Mouse (Mus musculus): Measurements from ENCODE around the gene Ahcyl2.

Ahcyl2 gene

DNA sequence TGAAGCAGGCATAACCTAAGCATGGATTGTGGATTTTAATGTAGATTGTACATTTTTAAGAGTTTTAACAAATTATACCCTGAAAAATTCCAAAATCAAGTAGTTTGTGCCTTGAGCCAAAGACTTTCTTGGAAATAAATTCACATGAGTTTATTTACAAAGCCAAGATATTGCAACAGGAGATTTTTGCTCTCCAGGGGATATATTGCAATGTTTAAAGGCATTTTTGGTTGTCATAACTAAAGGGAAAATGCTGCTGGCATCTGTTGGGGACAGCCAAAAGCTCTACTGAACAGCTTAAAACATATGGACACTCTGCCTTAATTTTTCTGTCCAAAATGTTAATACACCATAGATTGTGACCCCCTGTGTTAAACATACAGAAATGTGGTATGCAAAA is 146.3 kb downstream of the Ahcyl2 start:
- DNase-seq (ENCODE audit: low spot score in 2 of 2), result no peak

DNA sequence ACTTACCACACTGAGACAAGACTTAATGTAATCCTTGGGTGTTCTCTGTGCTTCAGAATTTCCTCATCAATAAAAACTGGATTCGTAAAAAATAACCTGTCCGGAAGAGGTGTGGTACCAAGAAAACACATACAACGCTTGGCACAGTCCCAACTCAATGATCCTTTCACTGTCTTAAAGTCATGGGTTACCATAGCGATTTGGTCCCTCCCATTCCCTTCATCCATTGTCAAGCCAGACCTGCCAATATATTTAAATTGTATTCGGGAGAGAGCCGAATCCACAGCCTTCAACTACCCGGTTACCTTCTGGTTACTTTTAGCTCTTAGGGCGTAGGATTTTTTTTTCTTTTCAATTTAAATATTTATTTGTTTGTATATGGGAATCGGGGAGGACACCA is 148.0 kb downstream of the Ahcyl2 start:
- no peak for DNase-seq (ENCODE audit: low spot score in 2 of 2)

DNA sequence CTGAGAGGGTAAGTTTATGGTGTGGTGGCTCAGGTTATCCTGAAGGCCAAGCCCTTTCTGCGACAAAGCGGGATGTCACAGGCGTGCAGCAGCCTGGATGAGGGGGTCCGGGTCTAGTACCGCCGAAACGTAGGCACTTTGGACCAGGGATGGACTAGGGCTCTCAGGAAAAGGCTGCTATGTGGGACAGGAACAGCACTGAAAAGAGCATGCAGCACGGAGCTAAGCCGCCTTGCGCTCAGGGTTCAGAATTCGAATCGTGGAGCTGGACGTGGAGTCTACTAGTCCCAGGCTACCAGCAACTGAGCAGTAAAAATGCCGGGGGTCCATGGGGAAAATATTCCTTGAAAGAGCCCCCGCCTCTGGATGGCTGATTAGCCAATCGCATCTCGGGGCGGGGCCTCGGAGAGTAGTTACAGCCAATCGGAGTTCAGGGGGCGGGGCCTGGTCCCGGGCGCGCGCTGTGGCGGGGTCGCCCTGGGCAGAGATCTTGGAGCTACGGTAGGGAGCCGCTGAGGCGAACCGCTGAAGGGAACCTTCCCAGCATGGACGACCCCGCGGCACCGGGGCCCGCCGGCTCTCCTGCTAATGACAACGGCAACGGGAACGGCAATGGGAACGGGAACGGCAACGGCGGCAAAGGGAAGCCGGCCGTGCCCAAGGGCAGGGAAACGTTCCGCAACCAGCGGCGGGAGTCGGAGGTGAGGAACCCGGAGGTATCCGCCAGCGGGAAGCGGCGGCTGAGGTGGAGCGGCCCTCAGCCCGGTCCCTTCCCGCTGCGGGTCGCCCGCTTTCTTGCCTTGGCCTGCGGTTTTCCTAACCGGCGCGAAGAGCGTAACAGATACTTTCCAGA is 148.9 kb downstream of the Ahcyl2 start, which contains the start of gene Strip2:
Strip2 (plus strand) TSS at position 483 of the 853 bp plus-strand sequence.
- DNase-seq (ENCODE audit: low spot score in 2 of 2), result peak; percentile 92 to 97

- peak in 1 of 2 experiments; percentile 25 for DNase-seq (ENCODE audit: low spot score in 2 of 2)
These were observed 149.5 kb downstream of the Ahcyl2 start for GRCm38 (mm10) chr6:29917383-29917720.

GRCm38 (mm10) chr6:29917947-29918346 is 150.1 kb downstream of the Ahcyl2 start:
- DNase-seq (ENCODE audit: low spot score in 2 of 2), result no peak

DNA sequence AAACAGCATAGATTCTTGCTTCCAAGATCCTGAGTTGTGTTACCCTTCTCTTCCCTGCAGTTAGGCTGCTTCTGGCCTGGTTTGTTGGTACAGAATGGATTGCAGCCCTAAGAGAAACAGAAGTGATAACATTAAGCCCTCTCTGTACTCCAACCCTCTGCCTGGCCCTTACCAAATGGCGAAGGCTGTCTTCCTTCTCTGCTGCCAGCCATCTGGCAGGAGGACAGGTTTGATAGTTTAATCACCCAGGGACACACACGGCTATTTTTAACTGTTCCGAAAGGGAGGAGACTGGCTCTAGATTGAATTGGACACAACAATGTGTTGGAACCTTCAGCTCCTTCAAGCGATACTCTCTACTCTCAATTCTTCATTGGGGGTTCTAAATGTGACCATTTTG is 155.7 kb downstream of the Ahcyl2 start:
- no peak for DNase-seq (ENCODE audit: low spot score in 2 of 2)

- DNase-seq (ENCODE audit: low spot score in 2 of 2), result no peak
These were observed 157.9 kb downstream of the Ahcyl2 start for GRCm38 (mm10) chr6:29925594-29926219.

DNA sequence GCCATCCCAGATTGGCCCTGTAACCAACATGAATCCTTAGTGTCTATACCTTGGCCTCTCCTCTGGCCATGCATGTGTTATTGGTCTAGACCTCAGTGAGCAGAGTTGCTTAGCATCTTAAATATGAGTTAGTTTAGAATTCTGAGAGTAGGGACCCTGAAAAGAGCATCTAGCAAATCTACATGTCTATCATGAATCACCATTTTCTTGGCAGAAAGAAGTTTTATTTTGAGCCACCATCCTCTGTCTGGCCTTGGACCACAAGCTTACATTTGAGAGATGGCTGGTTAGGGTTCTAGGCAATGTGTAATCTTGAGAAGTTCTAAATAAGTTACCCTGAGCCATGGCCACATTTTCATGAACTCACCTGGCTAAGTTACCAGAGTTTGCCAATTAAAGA is 162.3 kb downstream of the Ahcyl2 start:
- no peak for DNase-seq (ENCODE audit: low spot score in 2 of 2)

DNA sequence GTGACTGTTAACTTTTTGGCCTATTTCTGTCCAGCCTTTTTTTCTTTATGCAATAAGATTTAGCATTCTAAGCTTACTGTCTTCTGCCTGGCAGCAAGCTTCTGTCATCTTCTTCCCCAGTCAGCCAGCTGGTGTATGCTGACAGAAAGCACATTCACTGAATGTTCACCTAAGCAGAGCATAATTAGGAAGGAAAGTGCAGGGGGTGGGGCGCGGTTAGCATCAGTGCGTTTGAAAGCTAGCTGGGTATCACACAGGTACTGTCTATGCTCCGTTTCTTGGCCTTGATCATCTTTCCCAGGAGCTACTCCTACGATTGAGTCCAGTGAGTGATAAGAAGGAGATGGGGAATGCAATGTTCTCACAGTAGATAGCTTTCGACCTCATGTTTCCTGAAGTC is 162.9 kb downstream of the Ahcyl2 start:
- DNase-seq (ENCODE audit: low spot score in 2 of 2), result no peak

- no peak for DNase-seq (ENCODE audit: low spot score in 2 of 2)
These were observed 163.4 kb downstream of the Ahcyl2 start for GRCm38 (mm10) chr6:29931181-29931580.

- DNase-seq (ENCODE audit: low spot score in 2 of 2), result no peak
These were observed 167.9 kb downstream of the Ahcyl2 start for GRCm38 (mm10) chr6:29935741-29936140.

DNA sequence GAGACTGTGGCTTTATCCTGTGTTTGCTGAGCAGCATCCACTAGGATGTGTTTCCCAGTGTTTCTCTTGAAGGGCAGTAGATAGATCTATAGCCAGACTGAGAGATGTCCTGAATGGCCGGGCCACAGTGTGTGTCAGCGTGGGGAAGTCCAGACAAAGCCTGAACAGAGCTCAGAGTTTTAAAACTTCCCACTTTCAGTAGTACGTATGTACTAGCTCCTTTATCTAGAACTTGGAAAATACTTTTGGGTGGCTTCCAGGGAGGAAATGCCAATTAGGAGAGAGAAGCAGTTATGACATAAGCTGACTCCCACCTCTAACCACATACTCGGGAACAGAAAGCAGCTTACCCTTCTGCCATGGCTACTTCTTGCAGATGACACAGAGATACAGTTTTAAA is 172.6 kb downstream of the Ahcyl2 start:
- no peak for DNase-seq (ENCODE audit: low spot score in 2 of 2)

GRCm38 (mm10) chr6:29941036-29941435 is 173.2 kb downstream of the Ahcyl2 start:
- DNase-seq (ENCODE audit: low spot score in 2 of 2), result no peak

- DNase-seq (ENCODE audit: low spot score in 2 of 2), result no peak
These were observed 176.7 kb downstream of the Ahcyl2 start for GRCm38 (mm10) chr6:29944465-29944864.

GRCm38 (mm10) chr6:29946568-29946967 is 178.8 kb downstream of the Ahcyl2 start:
- DNase-seq (ENCODE audit: low spot score in 2 of 2), result no peak

GRCm38 (mm10) chr6:29947823-29948222 is 180.0 kb downstream of the Ahcyl2 start:
- DNase-seq (ENCODE audit: low spot score in 2 of 2), result no peak

GRCm38 (mm10) chr6:29956749-29957148 is 188.9 kb downstream of the Ahcyl2 start:
- no peak for DNase-seq (ENCODE audit: low spot score in 2 of 2)

- DNase-seq (ENCODE audit: low spot score in 2 of 2), result no peak
These were observed 190.9 kb downstream of the Ahcyl2 start for GRCm38 (mm10) chr6:29958669-29959068.

- DNase-seq (ENCODE audit: low spot score in 2 of 2), result no peak
These were observed 193.3 kb downstream of the Ahcyl2 start for GRCm38 (mm10) chr6:29961081-29961480.

All from spleen, postnatal 4 days (tissue).